Mouse (Mus musculus): Measurements from ENCODE around the gene Rrp1b. TPM values are rescaled to one million over a fixed set of nuclear protein-coding genes. Genes with fewer than 3 reads are reported as not detected.
"Not testable (repeated sequence)": the region's sequence is repeated elsewhere in the genome, so short reads cannot be mapped to it uniquely, and the experiment has no call there.

Rrp1b gene
- total RNA-seq, 2 experiments from 2014 or later = 6.9 to 8.2 TPM

- no peak for DNase-seq
Measured at GRCm38 (mm10) chr17:32031684-32032083, 4.2 kb upstream of the Rrp1b start.

- DNase-seq = no peak
Measured at GRCm38 (mm10) chr17:32034322-32034721, 1.6 kb upstream of the Rrp1b start.

- no peak for DNase-seq
Measured at GRCm38 (mm10) chr17:32036509-32037438, 874 bp downstream of the Rrp1b start.

GRCm38 (mm10) chr17:32040263-32040662, 4.4 kb downstream of the Rrp1b start:
- no peak for DNase-seq

- DNase-seq = no peak
Measured at GRCm38 (mm10) chr17:32046541-32046940, 10.6 kb downstream of the Rrp1b start.

- no peak for DNase-seq
Measured at GRCm38 (mm10) chr17:32048351-32048750, 12.5 kb downstream of the Rrp1b start.

GRCm38 (mm10) chr17:32049914-32050313, 14.0 kb downstream of the Rrp1b start:
- no peak for DNase-seq

- no peak for DNase-seq
Measured at GRCm38 (mm10) chr17:32050609-32051008, 14.7 kb downstream of the Rrp1b start.

- no peak for DNase-seq
Measured at GRCm38 (mm10) chr17:32052237-32053080, 16.6 kb downstream of the Rrp1b start.

- no peak for DNase-seq
Measured at GRCm38 (mm10) chr17:32053677-32054076, 17.8 kb downstream of the Rrp1b start.

GRCm38 (mm10) chr17:32057843-32058242, 21.9 kb downstream of the Rrp1b start:
- no peak for DNase-seq

- no peak for DNase-seq
Measured at GRCm38 (mm10) chr17:32059084-32059483, 23.2 kb downstream of the Rrp1b start.

- DNase-seq = no peak
Measured at GRCm38 (mm10) chr17:32061219-32061618, 25.3 kb downstream of the Rrp1b start.

GRCm38 (mm10) chr17:32063654-32064053, 27.8 kb downstream of the Rrp1b start:
- DNase-seq = no peak

- not testable (repeated sequence) for DNase-seq
Measured at GRCm38 (mm10) chr17:32064762-32065161, 28.9 kb downstream of the Rrp1b start.

GRCm38 (mm10) chr17:32067541-32067940, 31.6 kb downstream of the Rrp1b start:
- no peak for DNase-seq

GRCm38 (mm10) chr17:32068381-32068780, 32.5 kb downstream of the Rrp1b start:
- no peak for DNase-seq

- DNase-seq = no peak
Measured at GRCm38 (mm10) chr17:32068810-32069209, 32.9 kb downstream of the Rrp1b start.

- DNase-seq = peak; percentile 71
Measured at GRCm38 (mm10) chr17:32073359-32073758, 37.5 kb downstream of the Rrp1b start.

GRCm38 (mm10) chr17:32074658-32075057, 38.8 kb downstream of the Rrp1b start:
- no peak for DNase-seq

- peak; percentile 44 for DNase-seq
Measured at GRCm38 (mm10) chr17:32075164-32075563, 39.3 kb downstream of the Rrp1b start.

- DNase-seq = no peak
Measured at GRCm38 (mm10) chr17:32083351-32083750, 47.5 kb downstream of the Rrp1b start.

GRCm38 (mm10) chr17:32087069-32087468, 51.2 kb downstream of the Rrp1b start:
- no peak for DNase-seq
